Mouse (Mus musculus): ENCODE data around the gene Cyp24a1.

Cyp24a1 gene

DNA sequence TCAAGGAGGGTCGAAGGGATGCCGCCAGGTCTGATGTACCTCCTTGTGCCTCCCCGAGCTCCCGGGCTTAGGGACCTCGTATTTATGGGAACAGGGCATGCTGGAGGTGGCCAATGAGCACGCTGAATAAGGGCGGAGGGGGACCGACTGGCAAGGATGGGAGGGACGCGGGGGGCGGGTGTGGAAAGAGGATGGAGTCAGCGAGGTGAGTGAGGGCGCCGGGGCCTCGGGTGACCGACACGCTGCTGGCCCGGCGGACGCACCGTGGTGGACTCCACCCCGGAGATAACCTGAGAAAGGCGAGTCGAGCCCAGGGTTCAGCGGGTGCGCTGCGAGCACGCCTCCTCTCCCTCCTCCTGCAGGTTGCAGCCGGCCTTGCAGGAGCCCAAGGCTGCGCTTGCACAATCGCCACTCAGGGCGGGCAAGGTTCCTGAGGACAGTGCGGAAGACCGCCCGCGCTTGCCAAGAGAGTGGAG is at the start of gene Cyp24a1:
Gene Cyp24a1, minus strand, starts transcription at position 55 of the 476 bp plus-strand sequence.
- DNase-seq (ENCODE audit: low spot score in 2 of 2): no peak

DNA sequence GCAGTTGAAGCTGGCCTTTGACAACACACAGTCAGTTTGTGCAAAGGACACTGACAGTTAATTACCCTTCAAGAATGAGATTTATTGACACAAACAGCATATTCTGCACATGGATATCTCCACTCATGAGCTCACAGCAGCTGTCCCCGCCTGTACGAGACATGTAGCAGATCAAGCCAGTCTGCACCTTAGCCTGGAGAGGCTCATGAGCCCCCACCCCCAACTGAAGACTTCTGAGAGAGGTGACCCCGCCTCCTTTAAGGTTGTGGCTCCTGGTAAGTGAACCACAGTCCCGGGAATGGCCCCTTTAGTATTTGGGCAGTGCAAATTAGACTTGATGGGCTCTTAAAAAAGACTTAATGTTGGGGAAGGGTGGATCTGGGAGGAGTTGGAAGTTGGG is 48.8 kb upstream of the Cyp24a1 start:
- no peak for DNase-seq (ENCODE audit: low spot score in 2 of 2)

GRCm38 (mm10) chr2:170544950-170545349 is 48.0 kb upstream of the Cyp24a1 start:
- no peak for DNase-seq (ENCODE audit: low spot score in 2 of 2)

DNA sequence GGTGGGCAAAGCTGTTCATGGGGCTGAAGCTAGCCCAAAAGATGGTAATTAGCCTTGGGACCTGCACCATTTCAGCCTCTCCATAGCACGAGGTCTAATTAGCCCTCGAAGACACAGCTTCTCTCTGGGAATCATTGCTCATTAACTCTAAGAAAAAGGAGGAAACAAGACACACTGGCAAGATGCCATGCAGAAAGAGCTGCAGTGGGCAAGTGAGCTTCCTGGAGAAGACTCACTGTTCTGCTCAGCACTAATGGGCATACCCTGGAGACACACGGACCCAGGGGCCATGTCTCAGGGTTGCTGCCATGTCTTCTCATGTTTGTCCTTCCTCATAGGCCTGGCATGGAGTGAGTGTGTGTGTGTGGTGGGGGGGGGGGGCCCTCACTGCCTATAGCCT is 47.2 kb upstream of the Cyp24a1 start:
- no peak for DNase-seq (ENCODE audit: low spot score in 2 of 2)

DNA sequence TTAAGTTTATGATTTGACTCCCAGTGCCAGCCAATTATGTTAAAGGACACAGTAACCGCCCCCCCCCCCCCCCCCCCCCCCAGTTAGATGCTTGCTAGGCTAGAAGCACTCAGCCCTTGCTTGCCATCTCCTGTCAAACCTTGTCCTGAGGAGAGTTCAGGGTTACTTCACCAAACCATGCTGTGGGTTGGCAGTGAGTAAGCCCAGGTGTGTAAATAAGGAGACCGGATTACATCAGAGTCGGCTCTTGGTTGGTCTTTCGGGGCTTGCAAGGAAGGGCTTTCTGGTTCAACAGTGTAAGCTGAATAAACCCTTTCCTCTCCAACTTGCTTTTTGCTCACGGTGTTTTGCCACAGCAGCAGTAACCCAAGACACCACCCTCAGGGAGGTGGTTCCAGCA is 46.7 kb upstream of the Cyp24a1 start:
- no peak for DNase-seq (ENCODE audit: low spot score in 2 of 2)

- no peak for DNase-seq (ENCODE audit: low spot score in 2 of 2)
Measured at GRCm38 (mm10) chr2:170539211-170539610, 42.3 kb upstream of the Cyp24a1 start.

- no peak for DNase-seq (ENCODE audit: low spot score in 2 of 2)
Measured at GRCm38 (mm10) chr2:170535841-170536240, 38.9 kb upstream of the Cyp24a1 start.

DNA sequence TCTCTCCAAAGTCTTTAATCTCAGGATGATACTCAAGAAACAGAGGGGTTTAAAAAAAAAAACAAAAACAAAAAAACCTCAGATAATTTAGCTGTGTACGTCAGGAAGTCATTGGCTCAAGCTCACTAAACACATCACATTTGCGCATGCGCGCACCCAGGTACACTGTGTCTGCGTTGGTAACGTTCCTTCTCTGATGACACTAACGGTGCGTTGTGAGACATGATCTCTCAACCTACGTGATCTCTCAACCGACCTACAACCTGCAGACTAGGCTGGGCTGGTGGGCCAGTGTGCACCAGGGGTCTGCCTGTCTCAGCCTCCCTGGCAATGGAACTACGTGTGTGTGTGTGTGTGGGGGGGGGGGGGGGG is 37.8 kb upstream of the Cyp24a1 start:
- DNase-seq (ENCODE audit: low spot score in 2 of 2): no peak

DNA sequence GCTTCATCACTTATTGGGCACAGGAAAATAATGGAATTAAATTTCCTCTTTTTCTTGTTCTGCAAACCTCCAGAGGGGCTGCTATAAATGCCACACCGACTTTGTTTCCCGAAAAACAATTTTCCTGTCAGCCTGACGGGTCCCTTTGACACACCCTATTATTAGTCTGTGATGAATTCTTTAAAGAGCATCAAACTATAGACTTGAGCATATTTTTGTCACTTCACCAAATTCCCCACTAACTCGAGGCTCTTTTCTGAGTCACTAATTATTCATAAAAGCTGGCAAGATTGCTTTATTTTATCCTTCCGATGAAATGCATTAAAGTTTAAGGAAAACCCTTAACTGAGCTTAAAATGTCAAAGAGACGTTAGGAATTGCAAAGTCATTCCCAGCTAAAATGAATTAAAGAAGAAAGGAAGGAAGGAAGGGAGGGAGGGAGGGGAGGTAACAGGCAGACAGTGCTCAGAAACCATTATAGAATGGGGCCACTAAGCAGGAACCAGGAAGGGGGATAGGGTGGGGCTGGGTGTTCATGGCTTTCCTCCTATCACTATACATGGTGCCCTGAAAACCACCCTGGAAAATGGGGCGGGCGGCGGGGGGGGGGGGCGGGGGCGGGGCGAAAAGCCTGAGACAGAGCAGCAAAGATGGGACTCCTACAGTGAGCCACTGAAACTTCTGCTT is 37.3 kb upstream of the Cyp24a1 start:
- DNase-seq (ENCODE audit: low spot score in 2 of 2): no peak

DNA sequence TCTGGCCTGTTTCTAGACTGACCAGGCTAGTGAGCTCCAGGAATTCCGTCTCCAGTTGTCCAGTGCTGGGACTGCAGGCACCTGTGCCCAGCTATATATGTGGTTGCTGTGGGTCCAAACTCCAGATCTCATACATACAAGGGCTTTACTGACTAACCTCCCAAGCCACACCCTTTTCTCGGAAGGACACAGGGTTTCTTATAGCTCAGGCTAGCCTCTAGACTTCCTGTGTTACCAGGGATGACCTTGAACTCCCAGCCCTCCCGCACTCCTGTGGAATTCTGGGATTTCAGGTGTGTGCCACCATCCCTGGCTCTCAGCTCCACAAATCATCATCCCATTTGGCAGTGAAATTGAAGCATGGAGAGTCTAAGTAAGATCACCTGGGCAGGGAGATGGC is 33.3 kb upstream of the Cyp24a1 start:
- DNase-seq (ENCODE audit: low spot score in 2 of 2): no peak

DNA sequence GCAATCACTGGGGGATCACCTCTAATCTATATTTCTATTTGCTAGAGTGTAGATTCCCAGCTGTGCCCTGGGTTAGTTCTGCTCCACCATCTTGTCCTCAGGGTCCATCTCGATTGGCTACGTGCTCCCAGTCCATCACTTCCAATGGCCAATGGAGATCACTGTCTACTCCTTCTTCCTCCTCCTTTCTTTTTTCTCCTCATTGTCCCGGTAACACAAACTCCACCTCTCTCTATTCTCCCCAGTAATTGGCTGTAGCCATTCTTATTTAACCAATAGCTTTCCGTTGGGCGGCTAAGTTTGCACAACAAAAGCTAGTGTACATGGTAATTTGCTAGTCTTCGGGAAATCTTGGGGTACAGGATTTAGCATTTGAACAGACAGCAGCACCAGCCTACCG is 32.8 kb upstream of the Cyp24a1 start:
- DNase-seq (ENCODE audit: low spot score in 2 of 2): no peak

DNA sequence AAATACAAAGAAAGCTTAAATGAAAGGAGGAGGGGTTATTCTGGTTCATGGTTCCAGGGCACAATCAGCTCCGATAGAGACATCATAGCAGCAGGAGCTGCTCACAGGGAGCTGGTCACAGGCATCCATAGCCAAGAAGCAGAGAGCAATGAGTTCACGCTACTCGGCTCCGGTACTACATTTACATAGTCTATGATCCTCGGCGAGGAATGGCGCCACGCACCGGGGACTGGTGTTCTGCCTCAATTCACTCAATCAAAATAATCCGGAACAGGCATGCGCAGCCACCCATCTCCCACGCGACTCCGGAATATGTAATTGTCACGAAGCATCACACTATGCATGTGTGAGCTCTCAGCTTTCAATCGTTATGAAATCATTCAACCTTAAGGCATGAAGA is 31.1 kb upstream of the Cyp24a1 start:
- DNase-seq (ENCODE audit: low spot score in 2 of 2): no peak

GRCm38 (mm10) chr2:170526513-170526912 is 29.6 kb upstream of the Cyp24a1 start:
- no peak for DNase-seq (ENCODE audit: low spot score in 2 of 2)

GRCm38 (mm10) chr2:170520321-170520971 is 23.5 kb upstream of the Cyp24a1 start:
- no peak for DNase-seq (ENCODE audit: low spot score in 2 of 2)

DNA sequence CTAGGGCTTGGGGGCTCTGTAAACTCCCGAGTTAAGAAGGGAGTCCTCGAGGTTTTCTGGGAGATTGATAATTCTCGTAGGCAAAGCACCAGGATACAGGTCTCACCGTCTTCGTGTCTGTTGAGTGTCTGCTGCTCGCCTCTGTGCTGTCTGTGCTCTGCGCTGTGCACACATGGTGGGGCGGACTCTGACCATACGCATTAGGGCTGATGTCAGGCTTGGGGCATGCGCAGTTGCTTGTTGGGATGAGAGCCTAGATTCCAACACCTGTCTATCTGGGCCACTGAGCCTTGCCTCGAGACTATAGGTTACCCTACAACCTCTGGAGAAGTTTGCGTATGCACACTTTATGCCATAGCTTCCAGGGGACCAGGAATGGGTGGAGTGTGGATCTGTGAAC is 16.8 kb upstream of the Cyp24a1 start:
- DNase-seq (ENCODE audit: low spot score in 2 of 2): no peak

DNA sequence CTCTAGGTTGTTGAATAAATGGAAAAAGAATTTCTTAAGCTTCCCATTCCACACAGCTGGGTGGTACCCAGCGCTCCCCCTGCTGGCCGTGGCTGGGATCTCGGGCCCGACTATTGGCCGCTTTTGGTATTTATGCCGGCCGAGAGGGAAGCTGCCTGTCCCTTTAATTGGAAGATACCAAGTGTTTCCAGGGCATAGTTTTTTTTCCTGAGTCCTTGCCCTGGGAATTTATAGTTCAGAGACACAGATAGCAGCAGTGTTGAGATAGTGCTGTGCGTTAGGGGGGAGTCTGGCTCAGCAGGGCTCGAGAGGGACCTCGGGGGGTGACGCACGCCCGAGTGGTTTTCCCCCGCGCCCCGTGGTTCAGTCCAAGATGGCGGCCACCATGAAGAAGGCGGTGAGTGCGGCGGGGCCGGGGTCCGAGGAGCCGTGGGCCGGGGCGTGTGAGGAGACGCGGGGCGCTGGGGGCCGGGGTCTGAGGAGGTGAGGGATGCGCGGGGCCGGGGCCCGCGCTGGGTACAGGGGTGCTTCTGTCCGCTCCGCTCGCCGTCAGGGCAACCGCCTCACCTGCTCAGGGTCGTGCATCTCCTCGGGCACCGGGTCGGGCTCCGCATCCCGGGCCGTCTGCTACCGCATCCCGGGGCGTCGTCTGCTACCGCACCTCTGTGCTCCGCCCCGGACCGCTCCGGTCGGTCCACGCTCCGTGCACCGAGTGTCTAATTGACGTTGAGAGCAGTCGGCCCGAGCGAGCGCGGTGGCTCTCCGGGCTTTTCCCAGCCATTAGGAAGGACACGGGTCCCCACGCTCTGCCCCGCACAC is 14.3 kb upstream of the Cyp24a1 start:
- DNase-seq (ENCODE audit: low spot score in 2 of 2): peak; percentile 90 to 97

- DNase-seq (ENCODE audit: low spot score in 2 of 2): peak; percentile 76 to 91
Measured at GRCm38 (mm10) chr2:170508821-170509220, 11.9 kb upstream of the Cyp24a1 start.

DNA sequence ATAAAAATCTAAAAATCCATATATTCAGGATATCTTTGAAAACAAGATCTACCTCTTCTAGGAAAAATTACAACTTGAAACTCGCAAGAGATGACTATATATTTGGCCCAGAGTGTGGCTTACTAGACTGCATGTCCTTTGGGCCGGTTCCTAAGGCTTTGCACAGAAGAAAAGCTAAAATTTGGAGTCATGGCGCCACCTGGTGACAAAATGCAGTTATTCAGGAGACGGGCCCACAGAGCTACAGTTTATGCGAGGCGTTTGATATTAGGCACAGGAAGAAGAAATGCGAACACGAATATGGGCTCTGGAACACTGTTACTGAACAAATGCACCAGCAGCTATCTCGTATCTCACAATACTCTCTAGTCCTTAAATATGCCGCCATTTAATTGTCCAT is 10.8 kb upstream of the Cyp24a1 start:
- DNase-seq (ENCODE audit: low spot score in 2 of 2): peak; percentile 67 to 84

DNA sequence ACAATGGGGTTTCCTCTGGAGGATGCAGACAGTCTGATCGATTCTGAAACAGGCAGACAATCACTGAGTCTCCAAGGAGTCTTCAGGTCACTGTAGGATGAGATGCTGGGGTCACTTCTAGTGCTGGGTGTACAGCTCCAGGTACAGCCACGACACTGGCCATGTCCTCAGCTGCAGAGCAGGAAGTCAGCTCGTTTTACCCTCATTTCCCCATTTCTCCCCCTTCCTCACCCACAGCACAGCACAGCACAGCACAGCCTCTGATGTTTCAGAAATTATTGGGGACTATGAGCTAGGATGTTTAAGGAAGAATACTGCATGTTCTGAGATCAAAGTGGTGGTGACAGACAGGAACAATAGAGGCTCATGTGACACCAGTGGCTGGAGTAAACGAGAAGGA is 7.0 kb upstream of the Cyp24a1 start:
- no peak for DNase-seq (ENCODE audit: low spot score in 2 of 2)

DNA sequence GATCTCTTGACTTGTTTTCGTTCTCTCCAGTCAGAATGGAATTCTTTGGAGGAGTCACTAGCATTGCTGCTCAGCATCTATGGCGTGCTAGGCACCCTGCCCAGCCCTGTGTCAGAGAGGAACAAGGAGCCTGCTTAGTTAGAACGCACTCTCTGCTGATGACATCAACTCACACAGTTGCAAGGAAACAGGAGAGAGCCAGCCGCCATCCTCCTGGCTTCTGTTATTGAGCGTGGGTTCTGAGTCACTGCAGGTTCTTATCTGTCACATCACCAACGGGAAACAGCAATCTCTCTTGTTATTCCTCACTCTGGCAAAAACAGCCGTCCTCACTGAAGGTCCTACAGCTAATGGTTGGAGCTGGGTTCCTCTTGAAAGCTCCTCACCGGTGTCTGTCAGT is 6.4 kb upstream of the Cyp24a1 start:
- no peak for DNase-seq (ENCODE audit: low spot score in 2 of 2)

DNA sequence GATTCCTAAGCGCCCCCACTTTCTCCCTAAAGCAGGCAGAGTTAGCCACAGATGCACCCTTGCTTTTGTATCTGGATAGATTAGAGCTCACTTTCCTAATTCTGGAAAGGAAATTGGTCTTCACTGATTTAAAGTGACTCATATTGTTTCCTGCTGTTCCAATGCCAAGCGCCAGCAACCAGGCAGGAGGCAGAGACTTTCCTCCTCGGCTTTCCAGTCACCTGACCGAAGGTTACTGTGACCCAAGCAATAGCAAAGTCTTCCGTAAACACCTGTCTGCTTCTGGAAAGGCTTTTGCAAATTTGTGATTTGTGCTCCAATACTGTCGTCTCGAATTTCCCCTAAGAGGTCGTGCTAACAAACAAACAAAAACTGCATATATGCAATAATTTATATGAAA is 1.1 kb upstream of the Cyp24a1 start:
- no peak for DNase-seq (ENCODE audit: low spot score in 2 of 2)

GRCm38 (mm10) chr2:170496154-170496930 is 603 bp downstream of the Cyp24a1 start, which contains the start of gene Pfdn4:
TSS of gene Pfdn4 (plus strand) at chr2:170496428.
- no peak for DNase-seq (ENCODE audit: low spot score in 2 of 2)

Measured in spleen, postnatal 4 days (tissue).